Mouse (Mus musculus) limb, embryonic 10.5 days (tissue): ENCODE measurements around the gene Mrps14. TPM values are rescaled to one million over a fixed set of nuclear protein-coding genes. Genes with fewer than 3 reads are reported as not detected.
A peak's percentile ranks its signal among the peaks of the same experiment; 100 is the strongest.

Experiments used
- DNase-seq: peaks from one replicate; pipeline ENCODE4 v3.0.0-alpha.2; 2017; ENCODE audit warnings: low spot score
- H3K27ac ChIP-seq: fragments of 300-500 bp; sonication (generic); 2 replicates; pipeline ENCODE4 v1.5.1; 2016; ENCODE audit warnings: mild to moderate bottlenecking
- H3K27me3 ChIP-seq: fragments of 300-500 bp; sonication (generic); 2 replicates; pipeline ENCODE4 v1.6.1; 2016; ENCODE audit warnings: low read depth, mild to moderate bottlenecking; ENCODE audit not compliant: poor library complexity, severe bottlenecking
- H3K36me3 ChIP-seq: fragments of 300-500 bp; sonication (generic); 2 replicates; pipeline ENCODE4 v1.6.1; 2016; ENCODE audit warnings: mild to moderate bottlenecking, moderate library complexity
- H3K4me1 ChIP-seq: fragments of 300-500 bp; sonication (generic); 2 replicates; pipeline ENCODE4 v1.6.1; 2016
- H3K4me3 ChIP-seq: fragments of 300-500 bp; sonication (generic); 2 replicates; pipeline ENCODE4 v1.5.1; 2016; ENCODE audit warnings: mild to moderate bottlenecking, moderate library complexity
- H3K9me3 ChIP-seq: fragments of 300-500 bp; sonication (generic); replicated peaks from 2 replicates; pipeline ENCODE4 v1.6.1; 2016; ENCODE audit warnings: mild to moderate bottlenecking
- WGBS: fragments of 180-500 bp; shearing (Covaris S2); methylation state at CpG from one replicate; pipeline ENCODE4 v1.1.7; 2016; 5-methylcytosine and 5-hydroxymethylcytosine counted together
- polyA plus RNA-seq: library from polyadenylated mRNA; unstranded; fragments of >200 nt; fragmentation: Nextera tagmentation; extraction: Ambion mirVana; gene quantifications from 2 replicates; pipeline ENCODE4 v1.2.1, GENCODE M21; 2016

Mrps14 gene
- polyA plus RNA-seq, 1 experiment from 2014 or later: 226 TPM

DNA sequence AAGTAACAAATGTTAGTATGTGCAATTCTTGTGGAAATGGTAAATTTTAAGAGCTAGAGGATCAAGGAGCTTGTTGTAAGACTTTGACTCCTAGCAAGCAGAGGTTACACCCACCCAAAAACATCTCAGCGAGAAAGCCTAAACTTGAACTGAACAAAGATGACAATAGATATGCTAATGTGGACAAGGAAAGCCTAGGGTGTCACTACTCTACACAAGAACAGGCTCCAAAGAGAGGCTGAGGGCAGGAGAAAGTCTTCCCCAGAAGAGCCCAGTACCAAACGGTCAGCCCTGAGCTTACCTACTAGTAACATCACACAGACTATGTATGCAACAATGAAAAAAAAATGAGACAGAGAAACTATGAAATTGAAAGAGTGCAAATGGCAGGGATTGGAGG, 14.8 kb downstream of the Mrps14 start:
- Histone ChIP-seq H3K9me3 (no peaks in the 10 kb centered on the region), H3K4me1 (peaks cover 10% of the 10 kb centered on the region), H3K27me3 (no peaks in the 10 kb centered on the region), H3K4me3 (no peak overlapping the region), H3K27ac (no peak overlapping the region), H3K36me3 (peaks cover 43% of the 10 kb centered on the region)
- 87% methylated on average over 2 of the region's 2 CpGs for WGBS
- DNase-seq: no peak

GRCm38 (mm10) chr1:160210566-160210965, 15.6 kb downstream of the Mrps14 start:
- WGBS: 79% methylated on average over 3 of the region's 3 CpGs
- H3K9me3 ChIP-seq: no peaks in the 10 kb centered on the region
- H3K27me3 ChIP-seq: no peaks in the 10 kb centered on the region
- no peak overlapping the region for H3K27ac ChIP-seq
- H3K4me3 ChIP-seq: peak overlapping the region; percentile 95
- H3K4me1 ChIP-seq: peaks cover 10% of the 10 kb centered on the region
- no peak for DNase-seq
- peaks cover 36% of the 10 kb centered on the region for H3K36me3 ChIP-seq

DNA sequence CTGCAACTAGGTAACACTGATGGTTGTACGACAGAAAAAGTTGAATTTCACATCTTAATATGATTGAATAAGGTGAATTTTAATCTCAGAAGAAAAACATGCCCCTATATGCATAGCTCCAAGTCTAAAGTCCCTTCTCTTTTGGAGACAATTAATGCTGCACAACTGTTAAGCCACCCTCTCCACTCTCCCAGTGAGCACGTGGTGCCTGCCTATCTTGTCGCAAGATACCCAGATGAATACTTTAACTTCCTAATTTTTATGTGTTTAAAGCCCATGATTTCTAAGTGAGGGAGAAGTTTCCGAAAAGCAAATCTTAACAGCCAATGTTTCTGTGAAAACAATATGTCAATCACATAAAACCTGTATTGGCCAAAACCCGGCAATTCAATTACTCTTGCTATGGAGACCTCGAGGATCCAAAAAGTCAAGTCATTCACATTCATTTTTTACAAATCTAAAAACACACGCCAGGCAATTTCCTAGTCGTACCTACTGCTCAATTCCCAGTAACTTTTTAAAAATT, 16.6 kb downstream of the Mrps14 start:
- no peak for DNase-seq
- peaks cover 10% of the 10 kb centered on the region for H3K4me1 ChIP-seq
- peak overlapping the region; percentile 97 for H3K27ac ChIP-seq
- H3K27me3 ChIP-seq: no peaks in the 10 kb centered on the region
- WGBS: 2% methylated on average over 8 of the region's 8 CpGs
- H3K36me3 ChIP-seq: peaks cover 25% of the 10 kb centered on the region
- no peaks in the 10 kb centered on the region for H3K9me3 ChIP-seq
- H3K4me3 ChIP-seq: peak overlapping the region; percentile 95

DNA sequence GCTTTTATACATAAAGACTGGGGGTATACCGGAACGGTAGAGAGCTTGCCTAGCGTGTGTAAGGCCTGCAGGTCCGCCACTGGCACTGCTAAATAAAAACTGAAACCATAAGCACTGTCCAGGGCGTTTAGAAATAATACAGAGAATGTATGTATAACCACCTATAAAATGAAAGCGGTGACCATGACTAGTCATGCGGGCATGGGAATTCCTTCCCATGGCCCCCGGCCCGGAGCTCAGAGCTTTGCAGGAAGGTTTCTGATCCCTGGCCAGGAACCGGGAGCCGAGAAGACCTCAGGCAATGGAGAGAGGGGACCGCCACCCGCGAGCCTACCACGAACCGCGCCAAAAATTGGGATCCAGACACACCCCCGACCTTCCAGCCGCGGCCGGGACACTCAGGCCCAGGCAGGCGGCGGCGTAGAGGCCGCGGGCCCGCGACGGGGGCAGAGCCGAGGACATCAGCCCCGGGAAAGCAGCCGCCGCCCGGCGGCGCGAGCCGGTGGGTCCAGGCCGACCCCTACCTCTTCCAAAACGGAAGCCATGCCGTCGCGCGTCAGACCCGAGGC, 17.2 kb downstream of the Mrps14 start:
- H3K36me3 ChIP-seq: peaks cover 20% of the 10 kb centered on the region
- peaks cover 10% of the 10 kb centered on the region for H3K4me1 ChIP-seq
- DNase-seq: no peak
- peak overlapping the region; percentile 95 for H3K4me3 ChIP-seq
- H3K27me3 ChIP-seq: no peaks in the 10 kb centered on the region
- WGBS: under 1% methylated on average over 45 of the region's 45 CpGs
- peak overlapping the region; percentile 97 for H3K27ac ChIP-seq
- no peaks in the 10 kb centered on the region for H3K9me3 ChIP-seq

DNA sequence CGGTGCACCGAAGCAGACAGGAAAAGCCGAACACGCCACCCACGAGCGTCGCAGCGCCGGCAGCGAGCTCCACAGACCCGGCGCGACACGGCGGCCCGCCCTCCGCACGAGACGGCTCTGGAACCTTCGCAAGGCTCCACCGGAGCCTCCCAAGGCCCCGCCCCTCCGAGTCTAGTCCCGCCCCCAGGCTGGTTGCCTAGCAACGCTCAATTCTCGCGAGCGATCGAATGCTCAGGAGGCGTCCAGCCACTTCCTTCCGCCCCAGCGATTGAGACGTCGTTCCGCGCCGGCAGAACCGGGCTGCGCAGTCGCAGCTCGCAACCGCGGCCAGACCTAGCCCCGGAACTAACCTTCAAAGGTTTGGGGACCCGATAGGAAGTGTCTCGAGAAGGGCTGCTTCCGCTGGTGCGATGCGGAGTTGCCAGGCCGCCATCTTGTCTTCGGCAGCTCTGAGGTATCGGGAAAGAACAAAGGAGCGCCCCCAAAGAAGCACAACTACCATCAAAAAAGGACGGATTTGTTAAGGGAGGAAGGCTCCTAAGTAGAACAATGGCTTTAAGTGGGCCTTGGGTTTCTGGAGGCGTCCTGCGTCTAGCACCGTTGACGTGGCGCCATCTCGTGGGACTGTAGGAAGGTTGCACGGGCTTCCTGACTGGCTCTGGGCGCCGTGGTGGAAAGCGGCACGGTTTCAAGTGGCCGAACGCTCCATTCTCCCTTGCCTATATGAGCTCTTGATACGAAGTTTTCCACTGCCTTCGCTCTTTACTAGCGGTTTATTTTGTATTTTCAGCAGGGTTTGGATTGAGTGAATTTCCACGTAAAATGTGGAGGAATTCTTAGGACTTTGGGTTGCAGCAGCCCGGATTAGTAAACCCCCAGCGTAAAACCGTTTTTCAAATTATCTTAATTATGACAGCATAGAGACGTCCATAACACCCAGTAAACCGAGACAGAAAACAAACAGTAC, 18.0 kb downstream of the Mrps14 start, which contains the start of gene Cacybp:
TSS of gene Cacybp (minus strand) at position 173 of the 967 bp plus-strand sequence.
- peak within 1 kb of the TSS; percentile 97 for H3K27ac ChIP-seq

DNA sequence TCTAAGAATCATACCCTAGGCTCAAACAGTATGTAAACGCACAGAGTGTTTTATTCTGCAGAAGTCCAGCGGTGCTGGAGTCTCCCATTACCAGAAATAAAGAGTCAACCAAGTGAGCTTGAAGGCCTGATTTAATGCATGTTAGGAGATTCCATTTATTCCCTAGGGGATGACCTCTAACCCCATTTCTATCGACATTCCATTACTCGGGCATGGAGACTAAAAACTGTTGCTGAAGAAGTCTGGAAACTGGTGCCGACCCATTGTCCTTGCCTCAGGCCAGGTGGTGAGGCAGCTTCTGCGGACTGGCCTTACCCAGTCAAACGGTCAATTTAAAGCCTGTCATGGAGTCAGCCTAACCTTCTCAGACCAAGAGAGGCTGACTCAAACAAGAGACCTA, 19.2 kb downstream of the Mrps14 start:
- 90% methylated on average over 7 of the region's 7 CpGs for WGBS
- Histone ChIP-seq H3K27ac (no peak overlapping the region), H3K27me3 (no peaks in the 10 kb centered on the region), H3K9me3 (no peaks in the 10 kb centered on the region), H3K4me3 (peak overlapping the region; percentile 95; the same call in 1 of the 2 replicates), H3K4me1 (peaks cover 10% of the 10 kb centered on the region), H3K36me3 (peaks cover 2% of the 10 kb centered on the region)
- DNase-seq: no peak

More for the DNA sequence above, 18.0 kb downstream of the Mrps14 start, which contains the start of gene Cacybp:
- H3K9me3 ChIP-seq: no peaks in the 10 kb centered on the region
- no peaks in the 10 kb centered on the region for H3K27me3 ChIP-seq
- WGBS: under 1% methylated on average over 76 of the region's 76 CpGs
- H3K36me3 ChIP-seq: peaks cover 12% of the 10 kb centered on the region
- DNase-seq: peak; percentile 100
- H3K4me1 ChIP-seq: peaks cover 10% of the 10 kb centered on the region
- H3K4me3 ChIP-seq: peak within 1 kb of the TSS; percentile 95

DNA sequence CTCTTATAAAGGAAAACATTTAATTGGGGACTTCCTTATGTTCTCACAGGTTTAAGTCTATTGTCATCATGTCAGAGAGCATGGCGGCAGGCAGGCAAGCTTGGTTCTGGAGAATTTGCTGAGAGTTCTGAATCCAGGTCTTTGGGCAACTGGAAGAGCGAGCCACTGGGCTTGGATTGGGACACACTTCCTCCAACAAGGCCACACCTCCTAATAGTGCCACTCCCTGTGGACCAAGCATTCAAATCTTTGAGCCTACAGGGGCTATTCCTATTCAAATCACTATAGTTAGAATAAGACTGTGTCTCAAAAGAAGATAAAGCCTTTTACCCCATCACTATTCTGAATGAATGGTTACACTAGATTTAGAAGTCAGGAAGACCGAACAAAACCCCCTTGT, 22.9 kb downstream of the Mrps14 start:
- no peaks in the 10 kb centered on the region for H3K36me3 ChIP-seq
- H3K27me3 ChIP-seq: no peaks in the 10 kb centered on the region
- no peak overlapping the region for H3K4me3 ChIP-seq
- no peaks in the 10 kb centered on the region for H3K4me1 ChIP-seq
- no peak for DNase-seq
- no peaks in the 10 kb centered on the region for H3K9me3 ChIP-seq
- WGBS: 88% methylated on average over 3 of the region's 3 CpGs
- H3K27ac ChIP-seq: no peak overlapping the region

- no peak overlapping the region for H3K27ac ChIP-seq
- H3K4me3 ChIP-seq: no peak overlapping the region
- H3K4me1 ChIP-seq: no peaks in the 10 kb centered on the region
- H3K27me3 ChIP-seq: no peaks in the 10 kb centered on the region
- H3K36me3 ChIP-seq: no peaks in the 10 kb centered on the region
- 49% methylated on average over 2 of the region's 2 CpGs for WGBS
- no peaks in the 10 kb centered on the region for H3K9me3 ChIP-seq
- DNase-seq: no peak
Measured at GRCm38 (mm10) chr1:160224093-160224492, 29.1 kb downstream of the Mrps14 start.

- no peak for DNase-seq
- no peaks in the 10 kb centered on the region for H3K4me1 ChIP-seq
- H3K9me3 ChIP-seq: no peaks in the 10 kb centered on the region
- H3K27me3 ChIP-seq: no peaks in the 10 kb centered on the region
- H3K36me3 ChIP-seq: no peaks in the 10 kb centered on the region
- H3K4me3 ChIP-seq: no peak overlapping the region
- no peak overlapping the region for H3K27ac ChIP-seq
- 94% methylated on average over 4 of the region's 4 CpGs for WGBS
Measured at GRCm38 (mm10) chr1:160227196-160227595, 32.2 kb downstream of the Mrps14 start.

- no peaks in the 10 kb centered on the region for H3K36me3 ChIP-seq
- no peaks in the 10 kb centered on the region for H3K27me3 ChIP-seq
- DNase-seq: no peak
- no peak overlapping the region for H3K27ac ChIP-seq
- no peaks in the 10 kb centered on the region for H3K4me1 ChIP-seq
- H3K4me3 ChIP-seq: no peak overlapping the region
- H3K9me3 ChIP-seq: no peaks in the 10 kb centered on the region
Measured at GRCm38 (mm10) chr1:160227850-160228249, 32.8 kb downstream of the Mrps14 start.

GRCm38 (mm10) chr1:160231013-160231412, 36.0 kb downstream of the Mrps14 start:
- Histone ChIP-seq H3K36me3 (no peaks in the 10 kb centered on the region), H3K4me3 (no peak overlapping the region), H3K9me3 (no peaks in the 10 kb centered on the region), H3K27ac (no peak overlapping the region), H3K27me3 (no peaks in the 10 kb centered on the region), H3K4me1 (no peaks in the 10 kb centered on the region)
- no peak for DNase-seq
- WGBS: 71% methylated on average over 4 of the region's 4 CpGs

DNA sequence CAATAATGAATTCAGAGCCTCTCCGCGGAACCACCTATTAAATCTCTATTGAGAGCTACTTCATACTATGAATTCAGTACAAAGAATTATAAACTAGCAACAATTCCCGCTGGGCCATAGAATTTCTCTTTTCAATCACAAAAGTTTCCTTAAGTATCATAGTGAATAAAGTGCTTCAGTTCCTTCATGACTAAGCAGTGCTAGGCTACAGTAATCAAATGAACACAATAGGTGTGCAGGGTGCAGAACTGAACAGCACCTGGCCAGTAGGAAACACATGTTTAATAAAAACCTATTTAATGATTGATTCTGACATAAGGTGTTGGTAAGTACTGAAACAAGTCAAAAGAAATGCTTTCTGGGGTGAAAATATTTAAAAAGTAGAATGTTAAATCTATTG, 37.1 kb downstream of the Mrps14 start:
- DNase-seq: no peak
- H3K4me3 ChIP-seq: no peak overlapping the region
- H3K4me1 ChIP-seq: no peaks in the 10 kb centered on the region
- 92% methylated on average over 3 of the region's 3 CpGs for WGBS
- no peak overlapping the region for H3K27ac ChIP-seq
- H3K27me3 ChIP-seq: no peaks in the 10 kb centered on the region
- H3K9me3 ChIP-seq: no peaks in the 10 kb centered on the region
- no peaks in the 10 kb centered on the region for H3K36me3 ChIP-seq

DNA sequence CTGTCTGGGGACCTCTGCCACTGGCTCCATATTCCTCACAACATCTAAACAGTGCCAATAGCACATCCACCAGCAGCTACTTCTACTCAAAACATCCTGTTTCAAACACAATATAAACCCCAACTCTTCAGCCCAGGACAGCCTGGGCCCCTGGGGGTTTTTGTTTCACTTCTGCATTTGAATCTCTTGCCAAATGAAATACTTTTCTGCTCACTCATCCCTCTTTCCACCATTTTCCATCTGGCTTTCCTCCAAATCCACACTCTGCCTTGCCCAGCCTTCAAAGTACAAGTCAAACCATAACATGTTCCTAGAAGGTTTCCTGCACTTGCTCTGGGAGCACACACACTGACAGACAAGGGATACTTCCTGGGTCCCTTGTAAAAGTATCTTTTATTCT, 38.9 kb downstream of the Mrps14 start:
- Histone ChIP-seq H3K27ac (no peak overlapping the region), H3K4me3 (no peak overlapping the region), H3K27me3 (no peaks in the 10 kb centered on the region), H3K36me3 (no peaks in the 10 kb centered on the region), H3K9me3 (no peaks in the 10 kb centered on the region), H3K4me1 (no peaks in the 10 kb centered on the region)
- DNase-seq: no peak
